Mouse (Mus musculus): ENCODE results near the gene Fam189a2. TPM values are rescaled to one million over a fixed set of nuclear protein-coding genes. Genes with fewer than 3 reads are reported as not detected.
A peak's percentile ranks its signal among the peaks of the same experiment; 100 is the strongest.

The Fam189a2 gene
- total RNA-seq, 2 experiments from 2014 or later, result 10.4 to 10.5 TPM

GRCm38 (mm10) chr19:23948301-23949000, 82.4 kb downstream of the Fam189a2 start:
- intact Hi-C loops (cut with DNase I), result no loop called here

DNA sequence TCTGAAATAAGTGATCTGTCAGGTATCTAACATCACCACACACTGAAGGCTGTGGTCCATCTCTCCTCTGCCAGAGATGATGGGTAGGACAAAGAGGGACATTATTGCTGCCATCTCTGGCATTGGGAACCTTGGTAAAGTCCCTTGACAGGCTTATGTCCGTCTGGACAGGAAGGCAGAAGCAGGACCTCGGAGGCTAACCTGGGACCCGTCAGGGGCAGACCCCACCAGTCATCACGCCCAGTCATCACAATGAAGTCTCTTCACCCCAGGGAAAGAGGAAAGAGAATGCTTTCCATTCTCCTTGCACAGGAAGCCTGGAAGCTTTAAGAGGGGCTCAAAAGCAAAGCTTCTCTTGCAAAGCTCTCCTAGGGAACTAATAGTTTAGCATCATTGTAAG, 82.9 kb downstream of the Fam189a2 start:
- intact Hi-C loops (cut with DNase I), result no loop called here
- no peak for DNase-seq (ENCODE audit: low spot score in 2 of 2)

More at GRCm38 (mm10) chr19:23948301-23949000, 82.4 kb downstream of the Fam189a2 start:
- no peak for DNase-seq (ENCODE audit: low spot score in 2 of 2)

DNA sequence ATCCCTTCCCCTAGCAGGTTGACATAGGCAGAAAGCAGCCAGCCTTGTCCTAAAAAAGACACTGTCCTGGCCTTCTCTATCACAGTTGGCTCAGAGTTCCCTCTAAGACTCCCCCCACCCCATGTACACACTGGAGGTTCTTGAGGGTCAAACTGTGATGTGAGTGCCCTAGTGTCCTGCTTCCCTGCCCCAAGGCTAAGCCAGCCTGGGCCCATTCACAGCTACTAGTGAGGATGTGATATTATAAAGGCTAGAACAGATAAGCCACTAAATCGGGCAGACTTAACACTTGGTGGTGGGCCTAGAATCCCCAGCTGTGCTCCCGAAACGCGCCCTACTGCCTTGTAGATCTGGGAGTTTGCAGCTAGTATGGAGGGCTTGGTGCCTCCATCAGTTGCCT, 84.1 kb downstream of the Fam189a2 start:
- intact Hi-C loops (cut with DNase I), result no loop called here
- no peak for DNase-seq (ENCODE audit: low spot score in 2 of 2)

GRCm38 (mm10) chr19:23946026-23946685, 84.7 kb downstream of the Fam189a2 start:
- no peak for DNase-seq (ENCODE audit: low spot score in 2 of 2)
- intact Hi-C loops (cut with DNase I), result no loop called here

DNA sequence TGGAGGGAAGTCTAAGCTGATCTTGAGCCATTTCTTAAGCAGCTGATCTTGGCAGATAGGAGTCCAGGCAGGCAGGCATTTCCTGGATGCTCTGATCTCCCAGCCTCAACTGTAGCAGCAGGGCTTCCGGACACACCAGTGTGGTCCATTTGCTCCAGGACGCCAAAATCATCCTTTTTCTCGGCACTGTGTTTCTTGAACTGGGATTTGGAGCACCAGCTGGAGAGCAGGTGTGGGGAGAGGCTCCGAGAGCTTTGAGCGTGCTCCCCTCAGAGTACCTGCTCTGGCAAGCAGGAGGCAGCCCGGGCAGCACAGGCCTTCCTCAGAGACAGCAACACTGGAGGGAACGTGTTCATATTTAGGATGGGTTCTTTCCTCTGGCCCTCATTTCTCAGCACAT, 87.9 kb downstream of the Fam189a2 start:
- DNase-seq (ENCODE audit: low spot score in 2 of 2), result no peak
- intact Hi-C loops (cut with DNase I), result no loop called here

- no peak for DNase-seq (ENCODE audit: low spot score in 2 of 2)
- intact Hi-C loops (cut with DNase I), result no loop called here
Observed at GRCm38 (mm10) chr19:23941422-23941949, 89.3 kb downstream of the Fam189a2 start.

- peak in 1 of 2 experiments; percentile 42 for DNase-seq (ENCODE audit: low spot score in 2 of 2)
- intact Hi-C loops (cut with DNase I), result no loop called here
Observed at GRCm38 (mm10) chr19:23930826-23931225, 100.0 kb downstream of the Fam189a2 start.

GRCm38 (mm10) chr19:23925541-23925940, 105.3 kb downstream of the Fam189a2 start:
- DNase-seq (ENCODE audit: low spot score in 2 of 2), result no peak
- intact Hi-C loops (cut with DNase I), result no loop called here

DNA sequence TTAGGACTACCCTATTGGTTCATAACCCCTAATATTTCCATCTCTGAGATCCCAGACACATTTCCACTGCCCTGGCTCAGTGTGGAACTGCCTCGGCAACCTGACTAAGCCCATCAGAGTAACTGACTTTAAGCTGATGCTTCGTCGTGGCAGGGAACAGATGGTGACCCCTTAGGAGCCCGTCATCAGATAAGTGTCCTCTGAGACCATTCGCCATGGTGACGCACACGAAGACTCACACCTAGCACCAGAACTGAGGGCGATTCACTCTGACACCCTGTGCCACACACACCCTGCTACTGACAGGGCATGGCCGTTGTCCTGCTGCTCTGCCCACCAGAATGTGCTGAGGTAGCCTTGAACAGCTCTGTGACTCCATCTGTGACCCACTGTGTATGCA, 106.0 kb downstream of the Fam189a2 start:
- DNase-seq (ENCODE audit: low spot score in 2 of 2), result no peak
- intact Hi-C loops (cut with DNase I), result loop anchor here (5.0 kb wide), 1 partner anchor 62 kb away; no protein-coding TSS in a partner anchor

DNA sequence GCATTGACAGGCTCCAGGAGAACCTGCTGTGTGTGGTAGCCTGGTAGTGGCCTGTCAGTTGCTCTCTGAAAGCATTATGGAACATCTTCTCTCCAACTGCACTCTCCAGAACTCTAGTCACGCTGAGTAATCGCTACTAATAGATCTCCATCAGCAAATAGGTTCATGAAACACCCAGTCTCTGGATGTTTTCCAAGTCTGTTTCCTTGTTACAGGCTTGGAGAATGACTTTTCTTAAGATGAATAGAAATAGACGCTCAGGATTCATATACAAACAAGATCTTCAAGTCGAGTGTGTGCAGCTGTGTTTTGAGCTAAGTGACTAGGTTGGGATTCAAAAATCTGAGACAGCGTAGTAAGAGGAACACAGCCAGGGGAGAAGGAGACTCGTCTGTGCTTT, 106.8 kb downstream of the Fam189a2 start:
- intact Hi-C loops (cut with DNase I), result loop anchor here (5.0 kb wide), 1 partner anchor 62 kb away; no protein-coding TSS in a partner anchor
- no peak for DNase-seq (ENCODE audit: low spot score in 2 of 2)

Other genes with a start within 250 kb of the Fam189a2 start
- gene Tjp2, start 194.0 kb upstream of the Fam189a2 start, total RNA-seq (2021), result 10 to 100 TPM; 17.1 TPM
- gene Fxn, start 249.6 kb upstream of the Fam189a2 start, total RNA-seq (2021), result 1 to 10 TPM; 6.7 to 7.3 TPM

Data from left cerebral cortex, postnatal 36 days (tissue).